Mouse (Mus musculus): ENCODE data around the gene Dpm3.
A peak's percentile ranks its signal among the peaks of the same experiment; 100 is the strongest.

The Dpm3 gene

DNA sequence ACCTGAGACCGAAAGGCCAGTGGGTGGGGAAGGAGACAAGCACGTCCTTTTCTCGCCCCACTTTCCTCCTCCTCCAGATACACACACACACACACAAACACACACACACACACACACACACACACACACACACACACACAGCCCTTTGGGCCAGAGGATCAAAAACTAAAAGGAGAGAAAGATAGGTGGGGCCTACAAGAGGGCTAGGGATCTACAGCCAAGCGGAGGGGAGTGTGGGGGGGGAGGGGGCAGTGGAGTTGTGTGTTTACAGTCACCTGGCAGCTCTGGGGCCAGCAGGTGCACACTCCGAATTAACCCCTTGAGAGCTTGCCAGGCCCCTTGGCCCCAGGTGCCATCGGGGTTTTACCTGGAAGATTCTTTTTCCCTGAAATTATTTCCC is 26.5 kb upstream of the Dpm3 start:
- DNase-seq = no peak

DNA sequence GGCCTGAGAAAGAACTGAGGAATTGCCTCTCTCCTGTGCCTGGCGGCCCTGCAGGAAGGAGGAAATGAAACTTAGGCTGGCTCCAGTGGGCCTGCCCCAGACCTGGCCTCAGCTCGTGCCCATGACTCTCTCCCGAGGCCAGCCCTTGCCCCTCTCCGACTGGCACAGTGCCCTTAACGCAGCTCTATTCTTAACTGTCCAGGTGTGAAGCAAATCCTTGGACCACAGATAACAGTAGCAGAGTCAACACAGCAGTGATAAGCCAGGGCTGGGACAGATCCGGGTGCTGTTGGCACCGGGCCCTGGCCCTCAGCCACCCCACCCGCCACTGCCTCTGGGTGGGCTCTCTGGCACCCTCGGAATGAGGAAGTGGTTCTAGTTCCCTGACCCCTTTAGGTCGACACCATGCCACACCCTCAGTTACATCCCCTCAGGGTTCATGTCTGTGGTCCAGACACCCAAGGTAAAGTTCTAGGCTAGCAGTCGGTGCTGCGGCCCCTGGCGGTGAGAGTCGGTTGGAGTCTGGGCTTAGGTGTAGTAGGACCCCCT is 25.5 kb upstream of the Dpm3 start:
- no peak for DNase-seq

DNA sequence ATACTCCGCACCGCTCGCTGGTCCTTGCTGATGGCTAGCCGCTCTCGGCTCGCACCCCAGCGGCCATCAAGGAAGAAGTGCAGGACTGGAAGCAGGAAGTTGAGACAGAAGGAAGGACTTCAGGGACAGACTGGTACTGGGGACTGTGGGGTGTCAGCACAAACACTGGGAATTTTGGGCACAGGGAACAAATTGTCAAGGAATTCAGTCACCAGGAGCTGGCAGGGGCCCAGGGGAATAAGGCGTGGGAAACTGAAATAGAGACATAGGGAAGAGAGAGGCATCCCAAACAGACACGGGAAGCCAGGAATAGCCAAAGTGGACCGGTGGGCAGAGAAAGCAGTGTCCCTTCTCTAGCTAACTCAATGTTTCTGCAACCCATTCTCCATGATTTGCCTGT is 22.6 kb upstream of the Dpm3 start:
- DNase-seq = no peak

- no peak for DNase-seq
Observed at GRCm38 (mm10) chr3:89237682-89238081, 21.5 kb upstream of the Dpm3 start.

- DNase-seq = no peak
Observed at GRCm38 (mm10) chr3:89238494-89238893, 20.7 kb upstream of the Dpm3 start.

DNA sequence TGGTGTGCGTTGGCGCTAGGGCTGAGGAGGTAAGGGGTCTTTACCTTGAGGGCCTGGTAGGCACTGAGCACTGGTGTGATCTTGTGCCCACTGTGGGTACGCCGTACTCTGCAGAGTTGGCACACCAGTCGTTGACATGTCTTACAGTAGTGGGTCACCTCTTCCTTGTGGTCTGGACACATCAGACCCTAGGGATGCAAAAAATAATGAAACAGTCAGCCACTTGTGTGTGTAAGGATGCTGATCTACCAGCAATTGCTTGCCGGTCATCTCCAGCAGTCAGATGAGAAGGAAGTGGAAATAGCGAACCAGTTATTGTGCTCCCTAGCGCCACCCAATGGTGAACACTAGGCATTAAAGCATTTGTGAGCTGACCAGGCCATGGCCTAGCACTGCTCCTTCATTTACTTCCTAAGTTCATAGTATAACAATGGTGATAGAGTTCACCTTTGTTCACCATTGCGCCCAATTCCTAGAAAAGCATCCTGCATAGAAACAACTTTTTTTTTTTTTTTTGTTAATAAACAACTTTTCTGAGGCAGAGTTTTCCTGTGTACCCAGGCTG is 16.7 kb upstream of the Dpm3 start:
- DNase-seq = no peak

DNA sequence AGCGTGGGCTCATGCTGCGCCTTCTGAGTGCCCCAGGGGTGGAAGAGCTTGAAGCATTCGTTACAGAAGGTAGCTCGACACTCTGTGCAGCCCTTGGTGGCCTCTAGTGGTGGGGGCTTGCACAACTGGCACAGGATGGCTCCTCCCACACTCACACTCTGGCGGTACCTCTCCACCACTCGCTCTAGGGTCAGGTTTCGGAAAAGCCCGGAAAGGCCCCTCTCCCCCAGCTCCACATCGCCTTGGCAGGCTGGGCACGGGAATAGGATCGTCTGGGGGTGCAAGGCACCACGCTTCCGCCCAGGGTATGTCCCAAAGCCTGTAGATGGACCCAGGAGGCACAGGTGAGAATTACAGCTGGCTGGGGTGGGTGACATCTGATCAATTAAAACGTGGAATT is 15.5 kb upstream of the Dpm3 start:
- DNase-seq = peak; percentile 88

DNA sequence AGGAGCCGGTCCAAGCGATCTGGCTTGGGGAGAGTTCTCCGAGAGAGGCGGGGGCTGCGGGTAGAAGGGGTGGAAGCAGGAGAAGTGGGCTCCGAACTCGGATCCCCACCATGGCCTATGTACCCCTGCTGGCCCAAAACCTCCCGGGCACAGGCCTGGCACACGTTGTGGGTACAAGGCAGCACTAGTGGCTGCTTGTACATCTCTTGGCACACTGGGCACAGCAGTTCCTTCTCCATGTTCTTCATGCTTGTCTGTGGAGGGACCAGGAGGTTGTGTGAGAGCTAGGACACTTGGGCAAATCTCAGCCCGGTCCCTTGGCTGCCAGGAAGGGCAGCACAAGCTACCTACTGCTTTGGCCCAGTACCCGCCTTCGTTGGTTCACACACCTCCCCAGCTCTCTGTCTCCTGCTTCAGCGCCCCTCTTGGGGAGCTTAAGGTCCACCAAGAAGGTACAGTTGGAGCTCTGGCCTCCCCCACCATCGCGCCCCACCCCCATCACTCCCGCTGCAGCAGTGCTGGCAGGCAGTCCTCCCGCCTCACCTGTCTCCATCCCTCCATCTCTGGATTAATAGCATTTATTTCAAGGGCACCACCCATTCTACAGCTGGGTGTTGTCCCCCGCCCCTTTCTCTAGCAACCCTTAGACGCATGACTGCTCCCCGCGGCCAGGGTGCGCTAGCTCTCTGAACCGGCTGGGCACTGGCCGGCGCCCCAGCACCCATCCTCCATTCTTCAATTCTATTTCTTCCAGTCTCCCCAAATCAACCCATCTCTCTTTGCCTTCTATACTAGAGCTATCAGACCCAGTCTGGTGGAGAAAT is 14.8 kb upstream of the Dpm3 start:
- DNase-seq = peak; percentile 49

DNA sequence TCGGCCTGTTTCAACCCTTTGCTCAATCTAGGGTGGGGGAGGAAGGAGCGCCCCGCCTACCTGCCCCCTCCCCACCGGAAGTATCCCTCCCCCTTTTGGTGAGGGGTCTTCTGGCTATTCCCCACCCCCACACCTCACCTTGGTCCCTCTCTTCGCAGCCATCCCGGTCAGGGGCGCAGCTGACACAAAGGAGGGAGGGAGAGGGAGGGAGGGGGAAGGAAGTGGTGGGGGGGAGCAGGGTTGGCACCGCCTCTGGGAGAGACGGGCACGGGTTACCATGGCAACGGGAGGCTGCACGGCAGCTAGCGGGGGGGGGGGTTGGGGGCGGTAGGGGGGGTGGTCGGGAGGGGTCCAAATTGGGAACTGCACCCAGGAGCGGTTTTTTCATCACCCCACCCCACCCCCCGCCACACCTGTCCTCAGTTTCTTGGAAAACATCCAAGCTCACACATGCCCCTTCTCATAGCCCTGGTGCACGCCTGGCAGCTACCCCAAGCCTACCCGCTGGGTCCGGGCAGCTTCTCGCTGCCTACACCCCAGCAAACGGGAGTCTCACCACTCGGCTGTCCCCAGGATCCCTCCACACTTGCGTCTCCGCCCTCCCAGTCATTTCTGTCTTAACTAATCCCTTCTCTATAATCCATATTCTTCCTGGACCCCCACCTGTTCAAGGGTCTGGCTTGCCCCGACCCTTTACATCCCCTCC is 14.0 kb upstream of the Dpm3 start:
- peak; percentile 78 for DNase-seq

DNA sequence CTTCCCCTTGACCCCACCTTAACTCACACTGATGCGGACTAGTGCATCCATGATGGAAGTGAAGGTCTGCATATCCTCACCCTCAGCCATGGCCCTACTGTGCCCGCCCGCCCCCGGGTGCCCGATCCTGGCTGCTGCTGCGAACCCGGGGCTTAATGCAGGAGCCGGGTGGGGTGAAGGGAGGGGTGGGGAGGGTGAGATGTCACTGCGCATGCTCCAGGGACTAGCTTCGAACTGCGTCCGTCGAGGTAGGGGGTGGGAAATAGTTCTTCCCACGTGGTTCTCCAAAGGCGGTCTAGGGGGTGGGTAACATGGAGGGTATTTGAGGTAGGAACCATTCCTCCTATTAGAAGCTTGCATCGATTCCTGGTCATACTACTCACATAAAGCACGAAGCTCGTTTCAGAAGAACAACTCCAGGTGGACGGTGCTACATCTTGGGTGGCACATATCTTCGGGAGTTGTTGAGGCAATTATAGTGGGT is 13.4 kb upstream of the Dpm3 start, which contains the start of gene Krtcap2:
Gene Krtcap2 (plus strand): TSS at position 279 of the 484 bp plus-strand sequence.
- peak; percentile 48 for DNase-seq

DNA sequence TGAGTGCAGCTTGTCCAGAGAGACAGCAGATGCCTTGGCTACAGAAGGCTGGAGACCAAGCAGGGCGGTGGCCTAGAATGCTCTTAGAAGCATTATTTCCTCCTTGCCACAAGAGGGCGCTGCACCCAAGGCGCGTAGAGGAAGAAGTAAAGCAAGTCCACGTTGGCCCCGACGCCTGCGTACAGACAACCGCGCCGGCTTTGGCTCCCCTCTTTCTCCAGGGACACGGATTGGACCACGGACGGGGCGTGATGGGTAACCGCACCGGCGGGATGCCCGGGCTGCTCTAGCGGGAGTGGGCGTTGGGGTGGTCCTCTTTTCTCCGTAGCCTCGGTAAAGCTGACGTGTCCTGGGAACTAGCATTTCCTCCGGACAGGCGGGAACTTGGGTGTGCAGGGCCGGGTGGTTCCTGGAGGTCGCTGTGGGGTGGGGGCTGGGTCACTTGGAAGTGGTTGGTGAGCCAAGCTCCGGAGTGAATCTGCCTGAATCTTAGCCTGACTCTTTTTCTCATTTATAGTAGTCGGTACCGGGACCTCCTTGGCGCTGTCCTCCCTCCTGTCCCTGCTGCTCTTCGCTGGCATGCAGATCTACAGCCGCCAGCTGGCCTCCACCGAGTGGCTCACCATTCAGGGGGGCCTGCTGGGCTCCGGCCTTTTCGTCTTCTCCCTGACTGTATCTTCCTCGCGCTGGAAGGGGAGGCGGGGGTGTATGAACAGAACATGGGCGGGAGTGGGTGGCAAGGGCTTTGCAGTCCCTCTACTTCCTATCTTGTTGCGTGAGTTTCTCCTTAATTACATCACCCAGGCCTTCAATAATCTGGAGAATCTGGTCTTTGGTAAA is 12.7 kb upstream of the Dpm3 start, which contains the start of gene Trim46:
Gene Trim46 (minus strand): TSS at position 49 of the 840 bp plus-strand sequence.
- peak; percentile 87 for DNase-seq

- no peak for DNase-seq
Observed at GRCm38 (mm10) chr3:89247466-89247865, 11.7 kb upstream of the Dpm3 start.

- DNase-seq = peak; percentile 72
Observed at GRCm38 (mm10) chr3:89250435-89251040, 8.6 kb upstream of the Dpm3 start.

- peak; percentile 85 for DNase-seq
Observed at GRCm38 (mm10) chr3:89251365-89251895, 7.7 kb upstream of the Dpm3 start.

- DNase-seq = no peak
Observed at GRCm38 (mm10) chr3:89254994-89255393, 4.2 kb upstream of the Dpm3 start.

- no peak for DNase-seq
Observed at GRCm38 (mm10) chr3:89256177-89256576, 3.0 kb upstream of the Dpm3 start.

- DNase-seq = no peak
Observed at GRCm38 (mm10) chr3:89260211-89260610, 1.1 kb downstream of the Dpm3 start.

- DNase-seq = no peak
Observed at GRCm38 (mm10) chr3:89262417-89262816, 3.3 kb downstream of the Dpm3 start.

DNA sequence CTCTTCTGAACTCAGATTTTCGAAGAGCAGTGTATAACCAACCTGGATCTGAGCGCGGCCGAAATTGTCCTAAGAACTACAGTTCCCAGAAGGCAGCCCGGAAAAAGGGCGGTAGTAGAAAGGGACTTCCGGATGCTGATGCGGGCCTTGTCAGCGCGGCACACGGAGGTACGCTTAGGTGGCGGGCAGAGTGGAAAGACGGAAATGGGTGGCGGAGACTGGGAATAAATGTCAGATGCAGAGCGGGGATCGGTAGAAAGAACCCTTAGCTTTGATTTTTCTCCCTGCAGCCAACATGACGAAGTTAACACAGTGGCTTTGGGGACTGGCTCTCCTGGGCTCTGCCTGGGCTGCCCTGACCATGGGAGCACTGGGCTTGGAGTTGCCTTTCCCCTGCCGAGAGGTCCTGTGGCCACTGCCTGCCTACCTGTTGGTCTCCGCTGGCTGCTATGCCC is 7.3 kb downstream of the Dpm3 start:
- peak; percentile 84 for DNase-seq

DNA sequence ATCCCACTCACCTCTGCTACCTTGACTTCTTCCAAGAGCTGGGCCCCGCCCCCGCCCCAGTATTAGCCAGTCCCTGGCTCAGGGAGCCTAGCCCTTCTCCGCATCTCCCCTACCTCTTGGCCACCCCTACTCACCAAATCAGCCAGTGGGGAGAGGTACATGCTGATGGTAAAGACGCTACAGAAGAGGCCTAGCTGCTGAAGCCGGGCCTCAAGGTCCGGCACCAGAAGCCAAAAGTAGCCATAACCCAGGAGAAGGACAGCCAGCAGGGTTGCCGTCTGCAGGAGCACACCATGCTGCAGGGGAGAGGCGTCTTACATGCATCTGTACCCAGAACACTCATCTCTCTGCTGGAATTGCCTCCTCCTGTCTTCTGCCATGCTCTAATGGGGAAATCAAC is 9.8 kb downstream of the Dpm3 start:
- no peak for DNase-seq

- DNase-seq = peak; percentile 88
Observed at GRCm38 (mm10) chr3:89270051-89270755, 11.0 kb downstream of the Dpm3 start, which contains the start of gene Slc50a1. TSS of gene Slc50a1 (minus strand) at chr3:89270570.

Data from thymus, postnatal 14 days (tissue).